8 mouse cellular contexts compared by ENCODE assay signal in genomic region chr7:45560843-45561623, GRCm38 (mm10). TPM values are rescaled to one million over a fixed set of nuclear protein-coding genes. Genes with fewer than 3 reads are reported as not detected.
DNase-seq lines count a peak whose midpoint lies in the region; ATAC-seq lines count a peak whose summit lies in the region.

No protein-coding gene starts in this region.

- peaks cover 23% of the 10 kb centered on the region for H3K4me1 ChIP-seq in limb, embryonic 10.5 days
- H3K4me1 ChIP-seq in midbrain, embryonic 13.5 days (replicated peaks), result no peaks in the 10 kb centered on the region

- no peak overlapping the region; the same call in 1 of the 2 replicates for H3K9ac ChIP-seq in midbrain, embryonic 13.5 days (replicated peaks)

- no peak overlapping the region for H3K27ac ChIP-seq in limb, embryonic 10.5 days
- H3K27ac ChIP-seq in midbrain, embryonic 13.5 days, result no peak overlapping the region

- no peaks in the 10 kb centered on the region for H3K36me3 ChIP-seq in limb, embryonic 10.5 days
- no peaks in the 10 kb centered on the region for H3K36me3 ChIP-seq in midbrain, embryonic 13.5 days

- no peaks in the 10 kb centered on the region for H3K9me3 ChIP-seq in limb, embryonic 10.5 days (replicated peaks)
- H3K9me3 ChIP-seq in midbrain, embryonic 13.5 days, result no peaks in the 10 kb centered on the region

- peak; percentile 74 for DNase-seq in cerebellum, adult 11 months
- DNase-seq in embryo, embryonic 9.5 days (ENCODE audit: extremely low spot score), result peak; percentile 76
- peak; percentile 97 for DNase-seq in heart, adult 11 months
- peak; percentile 71 for DNase-seq in kidney, adult 11 months
- DNase-seq in limb, embryonic 10.5 days (ENCODE audit: low spot score), result peak; percentile 83
- DNase-seq in spleen, adult 12 weeks (ENCODE audit: low spot score), result peak; percentile 66

- H3K4me2 ChIP-seq in midbrain, embryonic 13.5 days (replicated peaks), result no peak overlapping the region

- H3K4me3 ChIP-seq in limb, embryonic 10.5 days, result no peak overlapping the region
- no peak overlapping the region for H3K4me3 ChIP-seq in midbrain, embryonic 13.5 days (replicated peaks)

- no peak for ATAC-seq in cerebellum, adult (ENCODE audit: insufficient number of reproducible peaks, low FRiP score, low TSS enrichment)
- ATAC-seq in midbrain, embryonic 13.5 days, result peak; percentile 72; the same call in 1 of the 2 replicates

- 34% methylated on average over 17 of the region's 17 CpGs for WGBS in limb, embryonic 10.5 days
- WGBS in midbrain, embryonic 13.5 days, result 29% methylated on average over 17 of the region's 17 CpGs

- H3K27me3 ChIP-seq in limb, embryonic 10.5 days (ENCODE audit: low read depth, poor library complexity, severe bottlenecking), result no peaks in the 10 kb centered on the region
- H3K27me3 ChIP-seq in midbrain, embryonic 13.5 days, result no peaks in the 10 kb centered on the region

RNA-seq across cellular contexts. Expression of gene Hsd17b14, which starts 6.3 kb away (rescaled TPM):
- polyA plus RNA-seq in limb, embryonic 10.5 days (2016; fragmentation: Nextera tagmentation; extraction: Ambion mirVana), result 1.0 and 1.1 TPM in 2 replicates
- polyA plus RNA-seq in midbrain, embryonic 13.5 days (2015; fragmentation: Nextera tagmentation; extraction: Ambion mirVana), result 0.13 and 0.21 TPM in 2 replicates

RNA-seq across cellular contexts. Expression of gene Bcat2, which starts 8.9 kb away (rescaled TPM):
- polyA plus RNA-seq in limb, embryonic 10.5 days (2016; fragmentation: Nextera tagmentation; extraction: Ambion mirVana), result 65.8 and 68.0 TPM in 2 replicates
- polyA plus RNA-seq in midbrain, embryonic 13.5 days (2015; fragmentation: Nextera tagmentation; extraction: Ambion mirVana), result 20.7 and 24.5 TPM in 2 replicates

RNA-seq across cellular contexts. Expression of gene Plekha4, which starts 34.9 kb away (rescaled TPM):
- 0.43 and 1.0 TPM in 2 replicates for polyA plus RNA-seq in limb, embryonic 10.5 days (2016; fragmentation: Nextera tagmentation; extraction: Ambion mirVana)
- polyA plus RNA-seq in midbrain, embryonic 13.5 days (2015; fragmentation: Nextera tagmentation; extraction: Ambion mirVana), result 0.23 and 0.46 TPM in 2 replicates

RNA-seq across cellular contexts. Expression of gene Ppp1r15a, which starts 35.0 kb away (rescaled TPM):
- 22.4 and 25.7 TPM in 2 replicates for polyA plus RNA-seq in limb, embryonic 10.5 days (2016; fragmentation: Nextera tagmentation; extraction: Ambion mirVana)
- 11.7 and 11.9 TPM in 2 replicates for polyA plus RNA-seq in midbrain, embryonic 13.5 days (2015; fragmentation: Nextera tagmentation; extraction: Ambion mirVana)

RNA-seq across cellular contexts. Expression of gene Nucb1, which starts 50.8 kb away (rescaled TPM):
- 116 and 125 TPM in 2 replicates for polyA plus RNA-seq in limb, embryonic 10.5 days (2016; fragmentation: Nextera tagmentation; extraction: Ambion mirVana)
- 86.7 and 101 TPM in 2 replicates for polyA plus RNA-seq in midbrain, embryonic 13.5 days (2015; fragmentation: Nextera tagmentation; extraction: Ambion mirVana)
